Mouse (Mus musculus) C2C12 (cell line): ENCODE data around the gene Agbl3.

Experiments used
- CTCF ChIP-seq: IDR thresholded peaks from one replicate; pipeline ENCODE4 v1.5.1; 2011; ENCODE audit not compliant: control insufficient read depth, insufficient read depth, insufficient read length
- FOSL1 ChIP-seq: IDR thresholded peaks from one replicate; pipeline ENCODE4 v1.8.0; 2011; ENCODE audit warnings: mild to moderate bottlenecking, low read length; ENCODE audit not compliant: poor library complexity, insufficient read depth, severe bottlenecking

DNA sequence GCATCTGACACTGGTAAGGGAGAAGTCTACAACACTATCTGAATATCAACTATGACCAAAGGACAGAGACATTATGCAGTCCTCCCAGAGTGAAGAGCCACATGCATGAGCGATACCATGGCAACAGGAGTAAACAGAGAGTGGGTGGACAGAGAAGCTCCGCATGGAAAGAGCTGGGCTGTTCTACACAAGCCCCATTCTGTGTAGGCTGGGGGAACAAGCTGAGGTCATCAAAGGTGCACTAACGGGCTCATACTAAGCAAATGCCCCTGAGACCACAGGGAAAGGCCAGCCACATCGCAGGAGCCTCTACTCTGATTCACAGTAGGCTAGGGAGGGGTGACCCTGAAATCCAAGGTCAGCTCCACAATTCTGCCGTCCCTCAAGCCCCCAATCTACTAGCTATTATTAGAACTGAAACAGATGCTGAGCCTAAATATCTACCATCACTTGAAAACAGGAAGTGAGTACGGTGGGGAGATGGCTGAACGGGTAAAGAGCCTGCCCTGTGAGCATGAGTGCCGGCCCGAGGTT is 121.7 kb downstream of the Agbl3 start:
- TF ChIP-seq FOSL1 (no peak), CTCF (no peak)
